Mouse (Mus musculus) subcutaneous adipose tissue, adult 2 months (tissue): ENCODE data around the gene Inpp5a. TPM values are rescaled to one million over a fixed set of nuclear protein-coding genes. Genes with fewer than 3 reads are reported as not detected.

Source experiments
- polyA plus RNA-seq: library from polyadenylated mRNA; depleted of rRNA; stranded (reverse); fragments of >200 nt; gene quantifications from 2 replicates; pipeline ENCODE4 v1.2.3, GENCODE M21; 2012; ENCODE audit warnings: low replicate concordance; rRNA removed

The Inpp5a gene
- 44.8 and 56.9 TPM in 2 replicates for polyA plus RNA-seq

DNA sequence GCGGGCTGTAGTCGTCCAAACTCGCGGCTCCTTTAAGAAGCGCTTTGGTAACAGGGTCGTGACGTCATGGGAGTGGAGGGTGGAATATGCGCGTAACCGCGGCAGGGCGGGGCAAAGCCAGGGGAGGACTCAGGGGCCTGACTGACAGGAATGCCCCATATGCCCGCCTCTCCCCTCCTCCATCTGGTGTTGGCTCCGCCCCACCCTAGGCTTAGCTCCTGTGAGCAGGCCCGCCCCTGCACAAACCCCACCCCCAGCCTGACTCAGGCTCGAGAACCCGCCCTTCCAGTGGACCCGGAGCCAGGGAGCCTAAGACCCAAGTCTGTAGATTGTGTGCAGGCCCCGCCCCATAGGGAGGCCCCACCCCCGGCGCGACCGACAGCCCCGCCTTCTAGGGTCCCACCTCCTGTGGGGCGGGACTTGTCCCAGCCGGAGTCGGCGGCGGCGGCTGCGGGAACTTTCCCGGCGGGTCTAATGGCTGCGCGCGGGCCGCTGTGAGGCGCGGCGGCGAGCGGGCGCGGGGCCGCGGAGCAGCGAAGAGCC is at the start of gene Inpp5a:
Inpp5a (plus strand) TSS at position 440 of the 543 bp plus-strand sequence.

DNA sequence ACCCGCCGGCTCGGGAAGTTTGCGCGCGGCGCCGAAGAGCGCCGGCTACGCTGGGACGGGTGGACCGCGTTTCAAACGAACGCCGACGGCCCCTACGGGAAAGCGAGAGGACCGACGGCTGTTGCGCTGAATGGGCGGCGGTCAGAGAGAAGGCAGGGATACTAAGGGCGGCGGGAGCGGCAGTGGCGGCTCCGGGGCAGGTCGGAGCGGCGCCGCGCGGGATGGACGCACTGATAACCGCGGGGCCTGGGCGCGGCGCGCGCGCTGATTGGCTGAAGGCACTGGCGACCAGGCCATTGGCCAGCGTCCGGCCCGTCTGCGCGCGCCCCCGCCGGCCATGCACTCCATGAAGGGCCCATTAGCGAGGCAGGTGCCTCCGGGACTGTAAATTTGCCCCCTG is 193.7 kb downstream of the Inpp5a start, which contains the start of gene Nkx6-2:
Nkx6-2 (minus strand) TSS at position 203 of the 400 bp plus-strand sequence.

Other genes starting within 250 kb of the Inpp5a start
- 23.0 and 39.1 TPM in 2 replicates for gene Lrrc27, start 176.1 kb upstream of the Inpp5a start, polyA plus RNA-seq
- gene Stk32c, start 175.8 kb upstream of the Inpp5a start, polyA plus RNA-seq: 1.8 and 4.3 TPM in 2 replicates
- 9.3 and 15.7 TPM in 2 replicates for gene Pwwp2b, start 140.6 kb upstream of the Inpp5a start, polyA plus RNA-seq
- gene Nkx6-2, start 193.7 kb downstream of the Inpp5a start, polyA plus RNA-seq: not detected in 2 replicates